Mouse (Mus musculus) liver, embryonic 14.5 days (tissue): ENCODE measurements around the gene Gnb2. TPM values are rescaled to one million over a fixed set of nuclear protein-coding genes. Genes with fewer than 3 reads are reported as not detected.

Source experiments
- ATAC-seq: fragments of 200-750 bp; cut with Nextera tagmentation; 2 replicates; pipeline ENCODE4 v1.8.0; 2017; ENCODE audit warnings: moderate number of reproducible peaks, mild to moderate bottlenecking, moderate library complexity; ENCODE audit not compliant: insufficient read depth
- DNase-seq, 3 experiments: peaks; one replicate each; pipeline ENCODE4 v3.0.0-alpha.2; 2012 to 2013; ENCODE audit warnings: low read depth in 3 of 3, low spot score in 3 of 3
- H3K27ac ChIP-seq: fragments of 300-500 bp; sonication (generic); 2 replicates; pipeline ENCODE4 v1.5.1; 2014; ENCODE audit warnings: moderate library complexity, mild to moderate bottlenecking, control low read depth, inconsistent platforms
- H3K27me3 ChIP-seq: fragments of 300-500 bp; sonication (generic); 2 replicates; pipeline ENCODE4 v1.6.1; 2014; ENCODE audit warnings: mild to moderate bottlenecking, low read length, moderate library complexity; ENCODE audit not compliant: control insufficient read depth, insufficient read depth
- H3K36me3 ChIP-seq: fragments of 300-500 bp; sonication (generic); replicated peaks from 2 replicates; pipeline ENCODE4 v1.6.1; 2014; ENCODE audit warnings: low read depth; ENCODE audit not compliant: control insufficient read depth, insufficient read depth
- H3K4me1 ChIP-seq, 2 experiments: fragments of 200-500 bp in 1 of 2; fragments of 300-500 bp in 1 of 2; sonication (generic) in 1 of 2; replicated peaks; 2 replicates each; pipeline ENCODE4 v1.6.1; 2012 to 2014; ENCODE audit warnings: antibody characterized with exemption in 1 of 2, inconsistent platforms in 1 of 2, low read length in 1 of 2; ENCODE audit not compliant: control insufficient read depth in 2 of 2, insufficient read depth in 2 of 2
- H3K4me2 ChIP-seq: fragments of 300-500 bp; sonication (generic); 2 replicates; pipeline ENCODE4 v1.6.1; 2014; ENCODE audit warnings: low read depth, mild to moderate bottlenecking, control low read depth, moderate library complexity
- H3K4me3 ChIP-seq, 2 experiments: fragments of 200-500 bp in 1 of 2; fragments of 300-500 bp in 1 of 2; sonication (generic) in 1 of 2; 2 replicates each; pipeline ENCODE4 v1.5.1; 2012 to 2014; ENCODE audit warnings: low read depth in 2 of 2, low read length in 2 of 2, mild to moderate bottlenecking in 2 of 2, control low read depth in 1 of 2, inconsistent platforms in 1 of 2, moderate library complexity in 1 of 2; ENCODE audit not compliant: insufficient read depth in 1 of 2
- H3K9ac ChIP-seq: fragments of 300-500 bp; sonication (generic); replicated peaks from 2 replicates; pipeline ENCODE4 v1.6.1; 2014; ENCODE audit warnings: mild to moderate bottlenecking, control low read depth, moderate library complexity
- H3K9me3 ChIP-seq: fragments of 300-500 bp; sonication (generic); 2 replicates; pipeline ENCODE4 v1.6.1; 2016; ENCODE audit warnings: low read length, mixed read lengths; ENCODE audit not compliant: control insufficient read depth
- CTCF ChIP-seq: IDR thresholded peaks from 2 replicates; pipeline ENCODE4 v1.5.1; 2016; ENCODE audit warnings: antibody characterized with exemption, low read depth, control low read depth
- EP300 ChIP-seq: IDR thresholded peaks from 2 replicates; pipeline ENCODE4 v1.6.1; 2016; ENCODE audit warnings: antibody characterized with exemption, low read depth
- WGBS: fragments of 180-500 bp; shearing (Covaris S2); extraction: QIAGEN DNeasy Blood & Tissue Kit; methylation state at CpG from one replicate; pipeline ENCODE4 v1.1.7; 2014; ENCODE audit not compliant: insufficient replicate concordance; 5-methylcytosine and 5-hydroxymethylcytosine counted together
- polyA plus RNA-seq, 2 experiments: library from polyadenylated mRNA; depleted of rRNA in 1 of 2; stranded (reverse) in 1 of 2; unstranded in 1 of 2; fragments of >200 nt; fragmentation: Nextera tagmentation in 1 of 2; extraction: Ambion mirVana in 1 of 2; gene quantifications; 2 replicates each; pipeline versions ENCODE4 v1.2.1 to v1.2.3; 2012 to 2014

Gnb2 gene
- polyA plus RNA-seq, 2 experiments, result 151 to 211 TPM

DNA sequence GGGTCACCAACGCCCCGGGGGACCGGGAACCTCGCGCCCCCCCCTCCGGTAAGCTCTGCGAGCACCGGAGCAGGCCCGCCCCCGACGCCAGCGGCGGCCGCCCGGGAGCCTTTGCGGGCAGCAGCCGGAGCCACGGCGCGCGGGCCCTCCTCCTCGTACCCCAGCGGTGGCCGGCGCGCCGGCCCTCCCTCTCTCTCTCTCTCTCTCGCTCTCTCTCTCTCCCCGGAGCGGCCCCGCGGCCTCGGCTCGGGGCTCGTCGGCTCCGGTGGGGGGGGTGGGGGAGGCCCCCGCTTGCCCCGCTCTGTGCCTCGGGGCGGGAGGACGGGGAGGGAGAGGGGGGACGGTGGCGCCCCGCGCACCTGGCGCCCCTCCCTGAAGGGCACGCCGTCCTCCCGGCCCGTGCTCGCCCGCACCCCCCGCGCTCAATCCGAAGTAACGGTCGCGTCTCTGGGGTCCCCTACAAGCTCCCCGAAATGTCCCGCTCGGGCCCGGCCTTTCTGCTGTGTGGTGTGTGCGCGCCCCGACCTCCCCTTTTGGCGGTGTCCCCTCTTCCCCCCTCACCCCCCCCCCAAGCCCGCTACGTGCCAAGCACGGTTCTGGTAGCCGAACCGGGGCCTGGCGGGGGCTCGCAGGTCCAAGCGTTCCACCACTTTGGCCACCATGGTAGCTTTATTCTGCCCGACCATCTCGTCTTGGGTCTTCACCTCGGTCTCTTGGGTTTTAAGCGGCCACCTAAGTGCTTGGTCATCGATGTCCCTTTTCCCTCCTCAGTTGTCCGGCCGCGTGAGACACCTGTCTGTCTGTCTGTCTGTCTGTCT lies 22.5 kb downstream of the Gnb2 start:
- Histone ChIP-seq H3K4me1 (peaks cover 6 to 7% of the 10 kb centered on the region in 2 experiments; a peak in 3 of 4 replicates), H3K4me2 (peak overlapping the region; percentile 69), H3K27me3 (no peaks in the 10 kb centered on the region), H3K27ac (peak overlapping the region; percentile 39), H3K9ac (peak overlapping the region; percentile 93), H3K9me3 (no peaks in the 10 kb centered on the region), H3K36me3 (no peaks in the 10 kb centered on the region), H3K4me3 (peak overlapping the region; percentile 63 to 92)
- DNase-seq (no peak), ATAC-seq (peak; percentile 72)
- no peak for TF ChIP-seq CTCF
- TF ChIP-seq EP300, result no peak
- WGBS, result under 1% methylated on average over 63 of the region's 83 CpGs

DNA sequence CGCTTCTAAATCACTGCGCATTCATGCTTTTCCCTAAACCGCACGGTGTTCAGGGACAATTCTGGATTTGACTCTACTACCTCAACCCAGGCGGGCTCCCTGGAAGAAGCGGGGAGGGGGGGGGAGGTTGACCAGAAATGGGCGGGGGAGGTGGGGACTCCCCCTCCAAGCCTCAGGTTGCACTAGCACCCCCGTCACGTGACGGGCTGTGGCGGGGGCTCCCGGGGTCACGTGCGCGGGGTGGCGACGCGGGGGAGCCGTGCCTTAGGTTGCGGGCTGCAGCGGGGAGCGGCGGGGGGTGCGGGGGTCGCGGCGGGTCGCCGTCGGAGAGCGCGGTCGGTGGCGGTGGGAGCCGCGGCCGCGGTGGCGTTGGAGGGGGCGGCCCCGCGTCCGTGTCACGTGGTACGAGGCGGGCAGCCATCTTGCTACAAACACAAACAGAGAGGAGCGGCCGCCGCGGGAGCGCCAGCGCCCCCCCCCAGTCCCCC lies 23.3 kb downstream of the Gnb2 start:
- ATAC-seq, result peak; percentile 75
- no peak for TF ChIP-seq EP300
- TF ChIP-seq CTCF, result no peak
- H3K9ac ChIP-seq, result peak overlapping the region; percentile 93
- peak overlapping the region; percentile 69 for H3K4me2 ChIP-seq
- H3K36me3 ChIP-seq, result no peaks in the 10 kb centered on the region
- H3K27ac ChIP-seq, result no peak overlapping the region; the same call in 1 of the 2 replicates
- WGBS, result 3% methylated on average over 27 of the region's 52 CpGs
- no peaks in the 10 kb centered on the region for H3K9me3 ChIP-seq
- peak in 2 of 3 experiments; percentile 37 to 40 for DNase-seq
- H3K4me3 ChIP-seq, result peak overlapping the region; percentile 63 to 92
- H3K27me3 ChIP-seq, result no peaks in the 10 kb centered on the region
- H3K4me1 ChIP-seq, result peaks cover 6 to 7% of the 10 kb centered on the region in 2 experiments; a peak in 3 of 4 replicates

DNA sequence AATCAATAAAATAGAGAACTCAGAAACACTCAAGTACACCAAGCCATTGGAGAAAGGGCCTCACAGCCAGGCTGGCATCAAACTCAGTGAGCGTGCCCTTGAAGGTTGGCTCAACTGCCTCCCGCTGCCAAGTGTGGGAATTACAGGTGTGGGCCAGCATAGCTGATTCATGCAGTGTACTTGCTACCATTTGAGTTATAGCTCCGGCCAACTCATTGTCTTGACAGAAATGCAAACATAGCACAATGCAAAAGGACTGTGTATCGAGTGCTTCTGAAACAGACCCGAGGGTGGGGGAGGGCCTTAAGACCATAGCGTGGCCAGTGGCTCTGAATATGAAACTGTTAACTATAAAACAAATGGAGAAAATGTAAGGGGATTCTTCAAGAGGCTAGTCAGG lies 29.3 kb downstream of the Gnb2 start:
- Histone ChIP-seq H3K27me3 (no peaks in the 10 kb centered on the region), H3K9me3 (no peaks in the 10 kb centered on the region), H3K36me3 (no peaks in the 10 kb centered on the region), H3K4me2 (peak overlapping the region; percentile 72; the same call in 1 of the 2 replicates), H3K4me3 (no peak overlapping the region), H3K27ac (no peak overlapping the region), H3K9ac (no peak overlapping the region), H3K4me1 (peaks cover 16 to 17% of the 10 kb centered on the region in 2 experiments)
- 84% methylated on average over 6 of the region's 6 CpGs for WGBS
- DNase-seq (no peak), ATAC-seq (no peak)
- TF ChIP-seq CTCF (peak; percentile 64), EP300 (no peak)

DNA sequence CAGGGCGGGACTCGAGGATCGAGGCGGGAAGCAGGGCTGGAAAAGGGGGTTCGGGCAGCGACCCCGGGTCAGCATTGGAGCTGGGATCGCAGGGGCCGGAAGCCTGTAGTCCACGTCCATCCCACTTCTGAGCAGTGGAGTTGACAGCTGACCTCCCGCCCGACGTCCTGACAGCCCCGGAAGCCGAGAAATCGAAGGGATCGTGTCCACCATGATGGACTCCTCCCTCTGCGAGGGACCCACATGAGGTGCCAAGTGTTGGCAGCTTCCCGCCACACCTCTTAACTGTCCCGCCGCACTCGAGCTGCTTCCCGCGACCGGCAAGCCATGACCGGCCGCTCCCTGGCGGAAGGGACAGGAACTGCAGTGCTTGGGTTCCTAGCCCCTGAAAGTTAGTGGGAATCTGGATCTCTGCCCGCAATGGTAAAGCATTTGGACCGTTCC lies 30.6 kb downstream of the Gnb2 start:
- H3K4me3 ChIP-seq, result peak overlapping the region; percentile 58 to 63
- H3K27ac ChIP-seq, result peak overlapping the region; percentile 75
- peak overlapping the region; percentile 72 for H3K4me2 ChIP-seq
- TF ChIP-seq CTCF (peak; percentile 99), EP300 (no peak)
- no peaks in the 10 kb centered on the region for H3K36me3 ChIP-seq
- WGBS, result under 1% methylated on average over 30 of the region's 30 CpGs
- DNase-seq (peak; percentile 78 to 86 (median 83)), ATAC-seq (peak; percentile 85)
- no peaks in the 10 kb centered on the region for H3K9me3 ChIP-seq
- no peaks in the 10 kb centered on the region for H3K27me3 ChIP-seq
- H3K9ac ChIP-seq, result peak overlapping the region; percentile 61
- H3K4me1 ChIP-seq, result peaks cover 16 to 17% of the 10 kb centered on the region in 2 experiments
